Mouse (Mus musculus) brain, embryonic 14.5 days (tissue): ENCODE results near the gene F11r.

ENCODE experiments used
- CTCF ChIP-seq: fragments of 200-500 bp; IDR thresholded peaks from 2 replicates; pipeline ENCODE4 v1.5.1; 2012; ENCODE audit warnings: inconsistent platforms, mild to moderate bottlenecking, moderate library complexity, borderline replicate concordance; ENCODE audit not compliant: insufficient read depth, insufficient read length; ENCODE audit errors: extremely low read depth
- POLR2A ChIP-seq: fragments of 200-500 bp; IDR thresholded peaks from 2 replicates; pipeline ENCODE4 v1.6.1; 2012; ENCODE audit warnings: mild to moderate bottlenecking, inconsistent platforms, borderline replicate concordance; ENCODE audit not compliant: poor library complexity, insufficient read depth, insufficient read length, severe bottlenecking; ENCODE audit errors: extremely low read depth

- TF ChIP-seq CTCF, result no peak
- no peak for TF ChIP-seq POLR2A
Measured at GRCm38 (mm10) chr1:171438014-171438670, 807 bp downstream of the F11r start.
